Mouse (Mus musculus) kidney, postnatal 4 days (tissue): ENCODE results near the gene Ppp1r3f.

Source experiments
- DNase-seq, 2 experiments: peaks; one replicate each; pipeline ENCODE4 v3.0.0; 2021; ENCODE audit warnings: mixed read lengths in 2 of 2

Gene Ppp1r3f

DNA sequence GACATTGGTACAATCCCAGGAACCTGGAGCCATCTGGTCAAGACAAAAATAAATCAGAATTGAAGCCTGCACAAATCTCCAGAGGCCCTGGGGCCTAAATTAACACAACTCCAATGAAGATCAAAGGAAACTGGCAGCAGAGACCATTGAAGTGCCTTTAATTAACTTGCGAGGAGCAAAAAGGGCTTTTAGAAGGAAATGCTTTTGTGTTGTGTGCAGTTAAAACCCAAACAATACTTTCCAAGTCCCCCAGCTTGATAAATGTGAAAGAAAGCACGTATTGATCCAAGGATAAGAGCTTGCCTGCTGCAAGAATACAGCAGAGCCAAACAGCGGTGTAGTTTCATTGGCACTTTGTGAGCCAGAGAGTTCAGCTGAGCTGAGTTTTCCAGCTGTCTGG, 49.1 kb downstream of the Ppp1r3f start:
- no peak for DNase-seq
